Mouse (Mus musculus): ENCODE data around the gene Gm20931. TPM values are rescaled to one million over a fixed set of nuclear protein-coding genes. Genes with fewer than 3 reads are reported as not detected.

The Gm20931 gene
- total RNA-seq (2023): not detected

GRCm38 (mm10) chrY:55213420-55213819 is at the start of gene Gm20931:
Gm20931 (plus strand) TSS chrY:55213720.

All from CD4-positive naive resting alpha-beta T cell, adult 76 days (primary cell).